Mouse (Mus musculus): ENCODE measurements around the gene Ang2. TPM values are rescaled to one million over a fixed set of nuclear protein-coding genes. Genes with fewer than 3 reads are reported as not detected.

Gene Ang2
- total RNA-seq, 2 experiments from 2014 or later = not detected

DNA sequence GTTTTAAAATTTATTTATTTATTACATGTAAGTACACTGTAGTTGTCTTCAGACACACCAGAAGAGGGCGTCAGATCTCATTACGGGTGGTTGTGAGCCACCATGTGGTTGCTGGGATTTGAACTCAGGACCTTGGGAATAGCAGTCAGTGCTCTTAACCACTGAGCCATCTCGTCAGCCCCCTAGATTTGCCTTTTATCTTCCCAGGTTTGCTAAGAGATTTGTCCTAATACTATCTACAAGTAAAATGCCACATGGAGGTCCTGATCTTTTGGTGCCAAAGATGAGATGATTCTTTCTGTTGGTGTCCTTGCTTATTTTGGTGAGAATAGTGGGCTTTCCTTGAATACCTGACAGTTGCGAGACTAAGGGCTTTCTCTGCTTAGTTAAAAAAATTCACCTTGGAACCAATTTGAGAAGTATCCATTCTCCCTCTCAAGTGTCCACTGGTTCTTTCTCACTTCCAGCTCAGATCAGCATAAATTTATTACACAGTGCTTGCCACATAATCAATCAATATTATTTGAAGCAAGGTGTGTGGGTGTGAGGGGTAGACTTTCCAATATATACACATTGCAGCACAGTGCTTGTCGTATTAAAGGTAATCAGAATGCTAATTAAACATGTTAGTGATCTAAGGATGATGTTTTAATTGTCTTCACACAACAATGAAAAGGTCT lies 42.8 kb downstream of the Ang2 start:
- intact Hi-C loops (cut with DNase I; ENCODE audit: low total_unique reads) = no loop called here
- DNase-seq = no peak

DNA sequence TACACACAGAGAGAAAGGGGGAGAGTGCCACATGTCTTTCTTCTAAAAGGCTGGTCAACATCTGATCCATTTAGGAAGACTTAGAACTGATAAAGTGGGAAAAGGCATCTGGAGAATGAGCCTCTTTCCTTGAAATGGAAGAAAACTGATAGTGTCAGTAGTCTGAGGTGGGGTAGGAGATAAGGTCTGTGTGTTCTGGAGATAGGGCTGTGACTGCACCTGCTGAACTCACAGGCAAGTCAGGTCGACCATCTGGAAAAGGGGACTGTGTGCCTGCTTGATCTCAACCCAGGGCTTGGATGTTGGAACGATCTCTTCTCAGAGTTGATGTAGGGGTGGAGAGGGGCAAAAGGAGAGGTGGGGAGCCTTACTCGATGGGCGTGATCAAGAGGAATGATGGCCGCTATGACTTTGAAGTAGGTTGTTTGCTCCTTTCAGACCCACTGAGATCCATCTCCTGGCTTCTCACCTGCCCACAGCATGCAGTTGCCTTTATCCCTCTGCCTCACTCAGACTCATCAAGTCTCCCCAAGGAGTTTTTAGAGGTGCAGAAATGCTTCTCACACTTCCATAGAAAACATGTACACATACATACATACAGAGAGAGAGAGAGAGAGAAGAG lies 46.6 kb downstream of the Ang2 start:
- intact Hi-C loops (cut with DNase I; ENCODE audit: low total_unique reads) = no loop called here

DNA sequence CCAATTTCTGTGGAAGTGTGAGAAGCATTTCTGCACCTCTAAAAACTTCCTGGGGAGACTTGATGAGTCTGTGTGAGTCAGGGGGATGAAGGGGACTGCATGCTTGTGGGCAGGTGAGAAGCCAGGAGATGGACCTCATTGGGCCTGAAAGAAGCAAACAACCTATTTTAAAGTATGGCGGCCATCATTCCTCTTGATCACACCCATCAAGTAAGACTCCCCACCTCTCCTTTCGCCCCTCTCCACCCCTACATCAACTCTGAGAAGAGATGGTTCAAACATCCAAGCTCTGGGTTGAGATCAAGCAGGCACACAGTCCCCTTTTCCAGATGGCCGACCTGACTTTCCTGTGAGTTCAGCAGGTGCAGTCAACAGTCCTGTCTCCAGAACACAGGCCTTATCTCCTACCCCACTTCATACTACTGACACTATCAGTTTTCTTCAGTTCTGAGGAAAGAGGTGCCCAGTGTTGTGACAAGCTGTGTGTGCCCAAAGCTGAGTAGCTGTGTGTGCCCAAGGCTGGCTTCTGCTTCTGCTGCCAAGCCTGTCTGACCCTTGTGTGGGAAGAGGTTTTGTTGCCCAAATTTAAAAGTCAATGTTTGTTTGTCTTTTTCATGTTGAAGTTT lies 48.6 kb downstream of the Ang2 start:
- DNase-seq = no peak
- intact Hi-C loops (cut with DNase I; ENCODE audit: low total_unique reads) = no loop called here

More for the DNA sequence above, 46.6 kb downstream of the Ang2 start:
- DNase-seq = no peak

DNA sequence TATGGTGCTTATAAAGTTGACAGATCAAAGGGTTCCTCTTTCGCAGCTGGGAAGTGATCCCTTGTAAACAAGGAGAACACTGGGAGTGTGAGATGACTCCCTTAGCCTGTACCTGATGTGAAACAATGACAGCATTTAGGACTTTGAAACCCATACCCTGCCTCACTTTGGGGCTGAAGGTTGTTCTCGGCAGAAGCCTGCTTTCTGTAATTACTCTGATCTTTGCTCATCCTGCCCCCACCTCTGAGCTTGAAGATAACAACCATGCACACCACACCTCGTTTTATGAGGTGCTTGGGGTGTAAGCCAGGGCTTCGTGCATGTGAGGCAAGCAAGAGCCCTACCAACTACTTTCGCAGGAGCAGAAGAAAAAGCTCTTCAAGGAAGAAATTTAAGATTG lies 49.8 kb downstream of the Ang2 start:
- no peak for DNase-seq
- intact Hi-C loops (cut with DNase I; ENCODE audit: low total_unique reads) = no loop called here

DNA sequence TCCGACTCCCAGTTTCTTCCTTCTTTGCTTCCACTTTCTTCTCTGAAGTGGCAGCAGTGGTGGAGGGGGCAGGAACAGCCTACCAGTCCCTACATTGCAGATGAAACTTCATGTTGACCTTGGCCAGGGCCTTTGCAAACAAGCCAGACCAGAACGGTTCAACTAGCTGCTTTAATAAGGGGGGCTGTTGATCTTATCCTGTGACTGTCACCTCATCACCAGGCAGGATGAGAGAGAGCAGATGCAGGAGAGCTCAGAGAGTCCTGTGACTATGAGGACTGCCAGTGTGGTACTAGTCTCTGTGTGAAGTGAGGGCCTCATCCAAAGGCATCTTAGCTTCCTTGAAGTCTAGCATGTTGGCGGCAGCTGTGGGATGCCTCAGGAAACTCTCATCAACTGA lies 50.9 kb downstream of the Ang2 start:
- DNase-seq = no peak
- intact Hi-C loops (cut with DNase I; ENCODE audit: low total_unique reads) = no loop called here

DNA sequence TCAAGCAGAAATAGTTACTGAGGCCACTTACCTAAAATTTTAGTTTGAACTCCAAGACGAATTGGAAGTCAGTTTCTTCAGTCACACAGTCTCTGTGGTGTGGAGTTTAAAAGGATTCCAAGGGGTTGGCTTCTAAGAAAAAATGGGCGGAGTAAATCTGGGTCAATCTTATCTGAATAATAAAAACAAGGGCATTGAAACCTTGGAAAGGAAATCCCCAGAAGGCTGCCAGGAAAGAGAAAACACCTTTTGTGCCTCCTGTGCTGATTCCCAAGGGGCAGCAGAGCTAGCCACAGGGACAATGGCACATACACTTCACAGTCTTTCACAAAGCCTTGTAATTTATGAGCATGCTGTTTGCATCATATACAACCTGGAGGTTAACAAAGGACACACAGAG lies 52.3 kb downstream of the Ang2 start, which contains the start of gene Rnase1:
TSS of gene Rnase1 (minus strand) at position 101 of the 400 bp plus-strand sequence.
- intact Hi-C loops (cut with DNase I; ENCODE audit: low total_unique reads) = no loop called here
- DNase-seq = no peak

DNA sequence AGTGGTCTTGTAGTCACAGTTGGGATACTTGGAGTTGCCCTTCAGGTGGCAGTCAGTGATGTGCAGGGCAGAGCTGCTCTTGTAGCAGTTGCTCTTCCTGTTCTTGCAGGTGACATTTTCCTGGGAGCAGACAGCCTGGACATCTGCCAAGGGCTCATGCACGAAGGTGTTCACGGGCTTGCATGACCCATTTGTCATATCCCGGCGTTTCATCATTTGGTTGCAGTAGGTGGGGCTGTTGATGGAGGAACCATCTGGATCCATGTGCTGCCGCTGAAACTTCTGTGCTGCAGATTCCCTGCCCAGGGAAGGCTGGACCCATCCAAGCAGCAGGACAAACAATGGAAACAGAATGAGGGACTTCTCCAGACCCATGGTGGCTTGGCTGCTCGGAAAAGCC lies 53.4 kb downstream of the Ang2 start:
- intact Hi-C loops (cut with DNase I; ENCODE audit: low total_unique reads) = no loop called here
- no peak for DNase-seq

Other genes starting within 250 kb of the Ang2 start
- under 1 TPM; 0.29 to 0.49 TPM for gene Pnp2, start 243.2 kb downstream of the Ang2 start, total RNA-seq (2021)
- gene Rnase10, start 191.4 kb downstream of the Ang2 start, total RNA-seq (2021) = not detected
- not detected for gene Rnase9, start 157.3 kb downstream of the Ang2 start, total RNA-seq (2021)
- gene Rnase11, start 149.0 kb downstream of the Ang2 start, total RNA-seq (2021) = not detected
- gene Rnase12, start 141.5 kb downstream of the Ang2 start, total RNA-seq (2021) = not detected
- not detected for gene Olfr750, start 124.7 kb downstream of the Ang2 start, total RNA-seq (2021)
- 10 to 100 TPM; 46.5 to 51.1 TPM for gene Rnase4, start 108.1 kb downstream of the Ang2 start, total RNA-seq (2021)
- gene Ang, start 108.0 kb downstream of the Ang2 start, total RNA-seq (2021) = 1 to 10 TPM; 3.6 to 3.8 TPM
- gene Eddm3b, start 84.7 kb downstream of the Ang2 start, total RNA-seq (2021) = not detected
- gene Rnase6, start 75.2 kb downstream of the Ang2 start, total RNA-seq (2021) = under 1 TPM; 0.18 to 0.64 TPM
- gene Rnase1, start 52.4 kb downstream of the Ang2 start, total RNA-seq (2021) = not detected
- gene Rnase2b, start 36.9 kb downstream of the Ang2 start, total RNA-seq (2021) = not detected
- gene Ear14, start 4.2 kb upstream of the Ang2 start, total RNA-seq (2021) = not detected
- under 1 TPM in 1 of 2 experiments, not detected in 1; 0.64 TPM for gene Rnase2a, start 57.0 kb upstream of the Ang2 start, total RNA-seq (2021)
- not detected for gene Gm7247, start 162.6 kb upstream of the Ang2 start, total RNA-seq (2021)
- not detected for gene Vmn2r88, start 211.7 kb upstream of the Ang2 start, total RNA-seq (2021)